Mouse (Mus musculus): ENCODE results near the gene Atg13. TPM values are rescaled to one million over a fixed set of nuclear protein-coding genes. Genes with fewer than 3 reads are reported as not detected.

The Atg13 gene
- polyA plus RNA-seq, 1 experiment from 2014 or later: 16.3 TPM

DNA sequence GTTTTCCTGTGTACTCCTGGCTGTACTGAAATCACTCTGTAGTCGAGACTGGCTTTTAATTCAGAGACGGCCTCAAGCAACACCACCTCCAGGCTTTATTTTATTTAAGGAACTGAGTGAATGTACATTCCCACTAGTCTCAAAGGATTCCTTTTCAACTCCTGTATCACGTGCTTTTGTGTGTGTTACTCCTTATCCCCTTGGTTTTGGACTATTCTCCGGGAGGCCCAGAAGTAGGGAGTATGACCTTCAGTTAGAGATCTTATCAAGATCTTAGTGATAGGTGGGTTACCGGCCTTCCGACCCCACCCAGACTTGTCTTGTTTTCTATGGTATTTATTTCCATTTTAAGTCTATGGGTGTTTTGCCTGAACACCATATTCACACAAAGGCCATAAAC lies 4.6 kb downstream of the Atg13 start:
- peaks cover 7% of the 10 kb centered on the region for H3K4me1 ChIP-seq (ENCODE audit: control insufficient read depth, low read depth, low read length)
- no peaks in the 10 kb centered on the region for H3K27me3 ChIP-seq (ENCODE audit: control insufficient read depth, insufficient read depth, low read depth, low read length)
- H3K9ac ChIP-seq (ENCODE audit: low read depth, low read length): no peak overlapping the region
- no peak overlapping the region for H3K27ac ChIP-seq (ENCODE audit: low read length)
- 57% methylated on average over 6 of the region's 6 CpGs for WGBS (ENCODE audit: insufficient replicate concordance)
- H3K4me2 ChIP-seq (ENCODE audit: low read depth, low read length): no peak overlapping the region
- no peaks in the 10 kb centered on the region for H3K36me3 ChIP-seq (ENCODE audit: control insufficient read depth, insufficient read depth)
- no peak for ATAC-seq (ENCODE audit: low read depth)
- no peaks in the 10 kb centered on the region for H3K9me3 ChIP-seq (replicated peaks; ENCODE audit: control insufficient read depth, low read length)
- H3K4me3 ChIP-seq (ENCODE audit: low read depth, low read length): no peak overlapping the region

- H3K4me2 ChIP-seq (ENCODE audit: low read depth, low read length): no peak overlapping the region
- no peak overlapping the region for H3K27ac ChIP-seq (ENCODE audit: low read length)
- H3K9ac ChIP-seq (ENCODE audit: low read depth, low read length): no peak overlapping the region
- H3K4me3 ChIP-seq (ENCODE audit: low read depth, low read length): no peak overlapping the region
- H3K27me3 ChIP-seq (ENCODE audit: control insufficient read depth, insufficient read depth, low read depth, low read length): no peaks in the 10 kb centered on the region
- no peaks in the 10 kb centered on the region for H3K9me3 ChIP-seq (replicated peaks; ENCODE audit: control insufficient read depth, low read length)
- no peaks in the 10 kb centered on the region for H3K4me1 ChIP-seq (ENCODE audit: control insufficient read depth, low read depth, low read length)
- H3K36me3 ChIP-seq (ENCODE audit: control insufficient read depth, insufficient read depth): no peaks in the 10 kb centered on the region
- 83% methylated on average over 2 of the region's 2 CpGs for WGBS (ENCODE audit: insufficient replicate concordance)
- ATAC-seq (ENCODE audit: low read depth): no peak
Measured at GRCm38 (mm10) chr2:91701366-91701765, 9.0 kb downstream of the Atg13 start.

GRCm38 (mm10) chr2:91699225-91699624 lies 11.2 kb downstream of the Atg13 start:
- Histone ChIP-seq H3K9me3 (replicated peaks; ENCODE audit: control insufficient read depth, low read length) (no peaks in the 10 kb centered on the region), H3K4me2 (ENCODE audit: low read depth, low read length) (no peak overlapping the region)
- WGBS (ENCODE audit: insufficient replicate concordance): 52% methylated on average over 1 of the region's 1 CpGs

GRCm38 (mm10) chr2:91696225-91696590 lies 14.2 kb downstream of the Atg13 start:
- peak; percentile 70 for ATAC-seq (ENCODE audit: low read depth)
- 46% methylated on average over 1 of the region's 1 CpGs for WGBS (ENCODE audit: insufficient replicate concordance)
- no peak overlapping the region for H3K9ac ChIP-seq (ENCODE audit: low read depth, low read length)

More at GRCm38 (mm10) chr2:91699225-91699624, 11.2 kb downstream of the Atg13 start:
- ATAC-seq (ENCODE audit: low read depth): no peak
- Histone ChIP-seq H3K27ac (ENCODE audit: low read length) (no peak overlapping the region), H3K9ac (ENCODE audit: low read depth, low read length) (no peak overlapping the region), H3K4me3 (ENCODE audit: low read depth, low read length) (no peak overlapping the region), H3K36me3 (ENCODE audit: control insufficient read depth, insufficient read depth) (no peaks in the 10 kb centered on the region), H3K27me3 (ENCODE audit: control insufficient read depth, insufficient read depth, low read depth, low read length) (no peaks in the 10 kb centered on the region), H3K4me1 (ENCODE audit: control insufficient read depth, low read depth, low read length) (no peaks in the 10 kb centered on the region; the same call in 1 of the 2 replicates)

GRCm38 (mm10) chr2:91695436-91696224 lies 14.7 kb downstream of the Atg13 start:
- WGBS (ENCODE audit: insufficient replicate concordance): 77% methylated on average over 10 of the region's 10 CpGs
- H3K4me3 ChIP-seq (ENCODE audit: low read depth, low read length): no peak overlapping the region
- H3K36me3 ChIP-seq (ENCODE audit: control insufficient read depth, insufficient read depth): peaks cover 5% of the 10 kb centered on the region; the same call in 1 of the 2 replicates
- no peaks in the 10 kb centered on the region for H3K27me3 ChIP-seq (ENCODE audit: control insufficient read depth, insufficient read depth, low read depth, low read length)
- no peak overlapping the region for H3K27ac ChIP-seq (ENCODE audit: low read length)
- no peak overlapping the region for H3K9ac ChIP-seq (ENCODE audit: low read depth, low read length)
- no peaks in the 10 kb centered on the region for H3K9me3 ChIP-seq (replicated peaks; ENCODE audit: control insufficient read depth, low read length)
- ATAC-seq (ENCODE audit: low read depth): no peak
- H3K4me1 ChIP-seq (ENCODE audit: control insufficient read depth, low read depth, low read length): no peaks in the 10 kb centered on the region; the same call in 1 of the 2 replicates
- H3K4me2 ChIP-seq (ENCODE audit: low read depth, low read length): no peak overlapping the region

More at GRCm38 (mm10) chr2:91696225-91696590, 14.2 kb downstream of the Atg13 start:
- Histone ChIP-seq H3K9me3 (replicated peaks; ENCODE audit: control insufficient read depth, low read length) (no peaks in the 10 kb centered on the region), H3K4me3 (ENCODE audit: low read depth, low read length) (no peak overlapping the region), H3K27me3 (ENCODE audit: control insufficient read depth, insufficient read depth, low read depth, low read length) (no peaks in the 10 kb centered on the region), H3K4me1 (ENCODE audit: control insufficient read depth, low read depth, low read length) (no peaks in the 10 kb centered on the region; the same call in 1 of the 2 replicates), H3K36me3 (ENCODE audit: control insufficient read depth, insufficient read depth) (peaks cover 5% of the 10 kb centered on the region; the same call in 1 of the 2 replicates), H3K4me2 (ENCODE audit: low read depth, low read length) (no peak overlapping the region), H3K27ac (ENCODE audit: low read length) (no peak overlapping the region)

DNA sequence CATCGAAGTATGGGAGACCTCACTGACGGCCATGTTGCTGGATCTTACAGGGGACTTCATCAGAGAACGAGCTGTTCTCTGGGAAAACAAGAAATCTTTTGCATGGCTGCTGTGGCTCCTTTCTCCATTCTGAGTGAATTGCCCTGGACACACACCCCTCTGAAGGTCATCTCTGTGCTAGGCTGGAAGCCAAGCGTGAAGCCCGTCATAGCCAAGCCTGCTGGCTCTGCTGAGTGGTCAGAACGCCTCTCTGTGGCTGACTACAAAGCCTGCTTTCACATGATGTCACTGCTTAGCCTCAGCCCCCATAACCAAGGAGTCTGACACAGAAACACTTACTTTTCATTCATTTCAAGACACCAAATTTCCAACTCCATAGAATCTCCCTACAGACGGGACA lies 20.9 kb downstream of the Atg13 start:
- H3K27ac ChIP-seq (ENCODE audit: low read length): no peak overlapping the region
- H3K27me3 ChIP-seq (ENCODE audit: control insufficient read depth, insufficient read depth, low read depth, low read length): no peaks in the 10 kb centered on the region
- no peaks in the 10 kb centered on the region for H3K9me3 ChIP-seq (replicated peaks; ENCODE audit: control insufficient read depth, low read length)
- no peak for ATAC-seq (ENCODE audit: low read depth)
- peaks cover 12% of the 10 kb centered on the region for H3K36me3 ChIP-seq (ENCODE audit: control insufficient read depth, insufficient read depth)
- no peak overlapping the region for H3K4me3 ChIP-seq (ENCODE audit: low read depth, low read length)
- no peaks in the 10 kb centered on the region for H3K4me1 ChIP-seq (ENCODE audit: control insufficient read depth, low read depth, low read length)
- no peak overlapping the region for H3K4me2 ChIP-seq (ENCODE audit: low read depth, low read length)
- 87% methylated on average over 7 of the region's 7 CpGs for WGBS (ENCODE audit: insufficient replicate concordance)
- H3K9ac ChIP-seq (ENCODE audit: low read depth, low read length): no peak overlapping the region

DNA sequence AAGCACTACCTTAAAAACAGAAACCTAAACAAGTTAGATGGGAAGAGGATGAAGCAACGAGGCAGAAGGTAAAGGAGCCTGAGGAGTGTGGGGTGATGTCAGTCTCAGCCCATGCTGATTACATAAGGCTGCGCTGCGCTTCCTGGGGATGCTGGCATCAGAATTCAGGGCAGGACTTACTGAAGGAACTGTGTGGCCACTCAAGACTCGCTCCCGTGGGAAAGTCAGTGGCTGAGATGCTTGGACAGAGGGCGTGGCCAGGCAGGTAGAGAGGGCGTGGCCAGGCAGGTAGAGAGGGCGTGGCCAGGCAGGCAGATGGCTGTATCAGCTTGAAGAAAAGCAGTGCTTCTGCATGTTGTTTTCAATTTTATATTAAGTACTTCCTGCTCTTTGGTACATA lies 26.5 kb downstream of the Atg13 start:
- Histone ChIP-seq H3K4me2 (ENCODE audit: low read depth, low read length) (no peak overlapping the region), H3K27me3 (ENCODE audit: control insufficient read depth, insufficient read depth, low read depth, low read length) (no peaks in the 10 kb centered on the region), H3K4me1 (ENCODE audit: control insufficient read depth, low read depth, low read length) (no peaks in the 10 kb centered on the region), H3K27ac (ENCODE audit: low read length) (no peak overlapping the region), H3K4me3 (ENCODE audit: low read depth, low read length) (no peak overlapping the region), H3K9ac (ENCODE audit: low read depth, low read length) (no peak overlapping the region), H3K36me3 (ENCODE audit: control insufficient read depth, insufficient read depth) (peaks cover 8% of the 10 kb centered on the region), H3K9me3 (replicated peaks; ENCODE audit: control insufficient read depth, low read length) (no peaks in the 10 kb centered on the region)
- WGBS (ENCODE audit: insufficient replicate concordance): 76% methylated on average over 8 of the region's 8 CpGs
- ATAC-seq (ENCODE audit: low read depth): no peak

DNA sequence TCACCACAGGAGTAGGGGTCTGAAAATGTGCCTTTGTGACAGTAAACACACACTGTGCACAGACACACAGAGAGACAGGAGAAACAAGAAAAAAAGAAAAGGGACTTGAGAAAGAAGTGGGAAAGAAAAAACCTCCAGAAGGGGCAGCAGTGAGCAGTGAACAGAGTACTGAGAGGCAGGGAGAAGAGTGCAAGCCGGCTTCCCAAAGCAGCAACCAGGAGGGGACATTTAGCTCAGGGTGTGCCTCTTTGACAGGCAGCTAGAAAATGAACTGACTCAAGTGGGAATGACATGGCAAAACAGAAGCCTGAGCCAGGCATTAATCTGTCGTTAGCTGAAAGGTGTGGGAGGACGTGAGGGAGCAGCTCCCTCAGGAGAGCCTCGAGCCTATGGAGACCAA lies 27.5 kb downstream of the Atg13 start:
- Histone ChIP-seq H3K27me3 (ENCODE audit: control insufficient read depth, insufficient read depth, low read depth, low read length) (no peaks in the 10 kb centered on the region), H3K4me3 (ENCODE audit: low read depth, low read length) (no peak overlapping the region), H3K9me3 (replicated peaks; ENCODE audit: control insufficient read depth, low read length) (no peaks in the 10 kb centered on the region), H3K9ac (ENCODE audit: low read depth, low read length) (no peak overlapping the region), H3K36me3 (ENCODE audit: control insufficient read depth, insufficient read depth) (peaks cover 11% of the 10 kb centered on the region), H3K4me2 (ENCODE audit: low read depth, low read length) (no peak overlapping the region), H3K4me1 (ENCODE audit: control insufficient read depth, low read depth, low read length) (no peaks in the 10 kb centered on the region), H3K27ac (ENCODE audit: low read length) (no peak overlapping the region)
- WGBS (ENCODE audit: insufficient replicate concordance): 53% methylated on average over 4 of the region's 4 CpGs
- ATAC-seq (ENCODE audit: low read depth): no peak

DNA sequence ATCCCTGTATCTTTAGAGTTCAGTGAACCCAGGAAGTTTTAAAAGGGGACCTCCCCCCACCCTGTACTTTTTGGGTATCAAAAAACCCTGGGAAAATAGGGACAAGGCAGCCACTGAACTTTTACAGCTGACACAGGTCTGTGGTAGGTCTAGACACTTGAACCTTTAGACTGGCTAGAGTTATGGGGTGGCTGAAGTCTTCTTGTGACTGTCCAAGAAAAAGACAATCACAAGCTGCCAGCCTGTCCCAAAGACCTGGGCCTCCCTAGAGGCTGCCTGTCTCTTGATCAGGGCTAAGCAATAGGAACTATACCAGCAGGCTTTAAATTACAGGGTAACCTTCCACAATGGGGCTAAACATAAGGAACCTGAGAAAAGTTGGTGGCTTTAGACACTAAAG lies 33.4 kb downstream of the Atg13 start:
- peaks cover 12% of the 10 kb centered on the region for H3K36me3 ChIP-seq (ENCODE audit: control insufficient read depth, insufficient read depth)
- H3K27ac ChIP-seq (ENCODE audit: low read length): no peak overlapping the region
- no peak overlapping the region for H3K4me2 ChIP-seq (ENCODE audit: low read depth, low read length)
- H3K9me3 ChIP-seq (replicated peaks; ENCODE audit: control insufficient read depth, low read length): no peaks in the 10 kb centered on the region
- no peaks in the 10 kb centered on the region for H3K27me3 ChIP-seq (ENCODE audit: control insufficient read depth, insufficient read depth, low read depth, low read length)
- no peaks in the 10 kb centered on the region for H3K4me1 ChIP-seq (ENCODE audit: control insufficient read depth, low read depth, low read length)
- H3K4me3 ChIP-seq (ENCODE audit: low read depth, low read length): no peak overlapping the region
- no peak for ATAC-seq (ENCODE audit: low read depth)
- H3K9ac ChIP-seq (ENCODE audit: low read depth, low read length): no peak overlapping the region

Measured in liver, embryonic 16.5 days (tissue).